Mouse (Mus musculus) embryo, embryonic 9.5 days (tissue): ENCODE measurements around the gene Gm5941.
"Not testable (repeated sequence)": the region's sequence is repeated elsewhere in the genome, so short reads cannot be mapped to it uniquely, and the experiment has no call there.

ENCODE experiments used
- DNase-seq: peaks from one replicate; pipeline ENCODE4 v3.0.0-alpha.2; 2017; ENCODE audit errors: extremely low spot score

Gene Gm5941

DNA sequence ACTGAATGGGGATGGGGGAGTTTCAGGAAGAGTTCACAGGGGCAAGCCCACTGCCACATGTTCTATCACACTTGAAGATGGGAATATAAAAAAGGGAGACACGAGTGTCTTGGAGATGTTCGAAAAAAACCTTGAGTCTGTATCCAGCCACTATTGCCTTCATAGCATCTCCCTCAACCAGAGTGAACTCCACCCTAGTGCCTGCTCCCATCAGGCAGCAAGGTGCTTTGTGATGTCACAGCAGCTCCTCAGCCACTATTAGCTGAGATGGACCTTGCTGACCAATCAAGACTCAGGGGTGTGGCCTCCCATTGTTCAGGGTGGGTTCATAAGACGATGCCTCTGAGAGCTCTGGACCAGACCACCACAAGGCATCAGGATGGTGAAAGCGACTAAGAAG is at the start of gene Gm5941:
Gene Gm5941 (plus strand): TSS at position 301 of the 400 bp plus-strand sequence.
- DNase-seq = not testable (repeated sequence)

- DNase-seq = no peak
Measured at GRCm38 (mm10) chrX:92460496-92460895, 29.3 kb upstream of the Gm5941 start.

GRCm38 (mm10) chrX:92464773-92465172 is 25.0 kb upstream of the Gm5941 start:
- no peak for DNase-seq

- DNase-seq = no peak
Measured at GRCm38 (mm10) chrX:92498254-92498653, 8.5 kb downstream of the Gm5941 start.

DNA sequence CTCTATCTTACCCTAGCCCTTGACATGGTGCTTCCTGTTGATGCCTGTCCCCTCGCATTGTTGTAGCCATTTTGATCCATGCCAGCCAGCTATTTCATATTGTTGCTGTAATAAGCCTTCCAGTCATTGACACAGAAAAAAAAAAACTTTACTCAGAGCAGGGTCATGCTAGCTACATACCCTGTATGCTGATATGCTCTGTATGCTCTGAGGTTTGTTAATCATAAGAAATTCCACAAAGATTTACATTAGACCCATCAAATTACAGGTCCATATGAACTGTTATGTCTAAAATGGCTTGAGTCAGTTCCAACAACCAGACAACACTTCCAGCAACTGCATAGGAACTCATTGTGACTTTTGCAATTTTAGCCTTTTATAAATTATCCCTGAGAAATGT is 38.1 kb downstream of the Gm5941 start:
- no peak for DNase-seq
